Mouse (Mus musculus) CH12.LX (cell line): ENCODE data around the gene Slc30a5. TPM values are rescaled to one million over a fixed set of nuclear protein-coding genes. Genes with fewer than 3 reads are reported as not detected.

ENCODE experiments used
- DNase-seq: peaks from one replicate; pipeline ENCODE4 v3.0.0-alpha.2; 2013; ENCODE audit errors: extremely low read depth
- H3K27ac ChIP-seq: 2 replicates; pipeline ENCODE4 v1.5.1; 2012; ENCODE audit warnings: low read depth, mild to moderate bottlenecking, control low read depth, moderate library complexity; ENCODE audit not compliant: insufficient read depth
- H3K27me3 ChIP-seq: replicated peaks from 2 replicates; pipeline ENCODE3; 2012; ENCODE audit warnings: inconsistent platforms
- H3K36me3 ChIP-seq, 2 experiments: replicated peaks in 1 of 2; 2 replicates each; pipeline versions ENCODE3 to v1.6.1; 2012; ENCODE audit warnings: inconsistent platforms in 1 of 2, low read length in 1 of 2, mild to moderate bottlenecking in 1 of 2, mixed read lengths in 1 of 2, moderate library complexity in 1 of 2; ENCODE audit not compliant: control insufficient read depth in 1 of 2, insufficient read depth in 1 of 2
- H3K4me1 ChIP-seq, 2 experiments: 2 replicates each; pipeline ENCODE4 v1.6.1; 2012; ENCODE audit warnings: inconsistent platforms in 1 of 2, moderate library complexity in 1 of 2; ENCODE audit not compliant: insufficient read depth in 2 of 2, control insufficient read depth in 1 of 2
- H3K4me2 ChIP-seq: 2 replicates; pipeline ENCODE4 v1.6.1; 2012; ENCODE audit warnings: low read depth, mild to moderate bottlenecking, control low read depth; ENCODE audit not compliant: poor library complexity, insufficient read depth, severe bottlenecking
- H3K4me3 ChIP-seq, 3 experiments: fragments of 150-350 bp in 1 of 3; sonication (generic) in 1 of 3; replicated peaks in 1 of 3; 2 replicates each; pipeline versions ENCODE3 to v1.5.1; 2011 to 2012; ENCODE audit warnings: low read depth in 2 of 3, low read length in 2 of 3, mild to moderate bottlenecking in 2 of 3, moderate library complexity in 2 of 3, control low read depth in 1 of 3, improper control_type of control experiment in 1 of 3, inconsistent platforms in 1 of 3, mixed read lengths in 1 of 3; ENCODE audit not compliant: poor library complexity in 1 of 3
- H3K79me2 ChIP-seq: replicated peaks from 2 replicates; pipeline ENCODE4 v1.6.1; 2012; ENCODE audit warnings: mild to moderate bottlenecking, moderate library complexity; ENCODE audit not compliant: control insufficient read depth, poor library complexity, insufficient read depth, severe bottlenecking; ENCODE audit errors: extremely low read depth
- H3K9ac ChIP-seq: 2 replicates; pipeline ENCODE4 v1.6.1; 2012; ENCODE audit warnings: low read depth, mild to moderate bottlenecking, control low read depth, moderate library complexity; ENCODE audit not compliant: insufficient read depth
- H3K9me3 ChIP-seq: replicated peaks from 2 replicates; pipeline ENCODE3; 2012; ENCODE audit warnings: low read length, inconsistent platforms, mixed read lengths
- BHLHE40 ChIP-seq: IDR thresholded peaks from 2 replicates; pipeline ENCODE4 v1.6.1; 2011; ENCODE audit warnings: mild to moderate bottlenecking, low read depth, low read length, improper control_type of control experiment
- CHD1 ChIP-seq: IDR thresholded peaks from 2 replicates; pipeline ENCODE4 v1.6.1; 2012; ENCODE audit warnings: low read depth, low read length, improper control_type of control experiment, inconsistent platforms
- CTCF ChIP-seq, 2 experiments: IDR thresholded peaks in 1 of 2; conservative IDR thresholded peaks in 1 of 2; 2 replicates each; pipeline ENCODE4 v1.5.1; 2011 to 2012; ENCODE audit warnings: low read depth in 2 of 2, low read length in 2 of 2, improper control_type of control experiment in 1 of 2, inconsistent platforms in 1 of 2, mild to moderate bottlenecking in 1 of 2, moderate library complexity in 1 of 2
- E2F4 ChIP-seq: IDR thresholded peaks from 2 replicates; pipeline ENCODE4 v1.6.1; 2011; ENCODE audit warnings: low read depth, low read length, improper control_type of control experiment; ENCODE audit not compliant: insufficient replicate concordance
- ELF1 ChIP-seq: IDR thresholded peaks from 2 replicates; pipeline ENCODE4 v1.6.1; 2014; ENCODE audit warnings: low read depth, mild to moderate bottlenecking, inconsistent platforms, low read length, improper control_type of control experiment
- EP300 ChIP-seq: IDR thresholded peaks from 2 replicates; pipeline ENCODE4 v1.6.1; 2011; ENCODE audit warnings: low read length, improper control_type of control experiment
- ETS1 ChIP-seq: conservative IDR thresholded peaks from 2 replicates; pipeline ENCODE4 v1.6.1; 2012; ENCODE audit warnings: low read depth, mild to moderate bottlenecking, inconsistent platforms, low read length, improper control_type of control experiment, moderate library complexity
- GABPA ChIP-seq: IDR thresholded peaks from 2 replicates; pipeline ENCODE4 v1.6.1; 2012; ENCODE audit warnings: low read depth, low read length, improper control_type of control experiment, inconsistent platforms; ENCODE audit not compliant: insufficient replicate concordance
- JUN ChIP-seq: IDR thresholded peaks from 2 replicates; pipeline ENCODE4 v1.6.1; 2011; ENCODE audit warnings: low read depth, mild to moderate bottlenecking, low read length, improper control_type of control experiment, moderate library complexity; ENCODE audit not compliant: insufficient read depth
- JUND ChIP-seq: conservative IDR thresholded peaks from 2 replicates; pipeline ENCODE4 v1.6.1; 2011; ENCODE audit warnings: low read depth, low read length, improper control_type of control experiment
- KAT2A ChIP-seq: IDR thresholded peaks from 2 replicates; pipeline ENCODE4 v1.6.1; 2012; ENCODE audit warnings: low read length, improper control_type of control experiment, inconsistent platforms; ENCODE audit not compliant: insufficient replicate concordance
- MAFK ChIP-seq: IDR thresholded peaks from 2 replicates; pipeline ENCODE4 v1.6.1; 2011; ENCODE audit warnings: low read length, improper control_type of control experiment; ENCODE audit not compliant: insufficient replicate concordance
- MAX ChIP-seq: IDR thresholded peaks from 2 replicates; pipeline ENCODE4 v1.6.1; 2011; ENCODE audit warnings: low read length, improper control_type of control experiment
- MAZ ChIP-seq: IDR thresholded peaks from 2 replicates; pipeline ENCODE4 v1.6.1; 2012; ENCODE audit warnings: low read depth, mild to moderate bottlenecking, inconsistent platforms, low read length, improper control_type of control experiment, moderate library complexity
- MXI1 ChIP-seq: IDR thresholded peaks from 2 replicates; pipeline ENCODE4 v1.6.1; 2011; ENCODE audit warnings: mild to moderate bottlenecking, low read depth, low read length, improper control_type of control experiment
- POLR2A ChIP-seq: IDR thresholded peaks from 2 replicates; pipeline ENCODE4 v1.6.1; 2011; ENCODE audit warnings: low read depth, mild to moderate bottlenecking, improper control_type of control experiment, low read length
- POLR2AphosphoS2 ChIP-seq: IDR thresholded peaks from 2 replicates; pipeline ENCODE4 v1.6.1; 2011; ENCODE audit warnings: low read depth, low read length, improper control_type of control experiment
- RAD21 ChIP-seq: IDR thresholded peaks from 2 replicates; pipeline ENCODE4 v1.6.1; 2011; ENCODE audit warnings: low read depth, mild to moderate bottlenecking, low read length, improper control_type of control experiment, moderate library complexity
- SMC3 ChIP-seq: IDR thresholded peaks from 2 replicates; pipeline ENCODE4 v1.6.1; 2011; ENCODE audit warnings: low read depth, low read length, improper control_type of control experiment
- TCF12 ChIP-seq: IDR thresholded peaks from 2 replicates; pipeline ENCODE4 v1.6.1; 2014; ENCODE audit warnings: low read depth, mild to moderate bottlenecking, inconsistent platforms, low read length, improper control_type of control experiment
- ZKSCAN1 ChIP-seq: IDR thresholded peaks from 2 replicates; pipeline ENCODE4 v1.6.1; 2012; ENCODE audit warnings: low read depth, inconsistent platforms, low read length, improper control_type of control experiment, borderline replicate concordance
- ZMIZ1 ChIP-seq: IDR thresholded peaks from 2 replicates; pipeline ENCODE4 v1.6.1; 2012; ENCODE audit warnings: low read depth, mild to moderate bottlenecking, inconsistent platforms, low read length, improper control_type of control experiment
- dilution Hi-C: fragments of 300-500 bp; cut with MboI; formaldehyde crosslinking; loops from 2 replicates; pipeline ENCODE4 v1.14.3; 2020; ENCODE audit warnings: low sequenced_read_pairs; ENCODE audit not compliant: extremely low pct_unique_long_range_greater_than_20kb, extremely low pct_ligation_motif_present
- in situ Hi-C: fragments of 300-500 bp; cut with MboI; formaldehyde crosslinking; loops from 3 replicates; pipeline ENCODE4 v1.14.3; 2019; ENCODE audit warnings: low sequenced_read_pairs, low pct_ligation_motif_present, low pct_unique_long_range_greater_than_20kb, mixed read lengths
- polyA plus RNA-seq: library from polyadenylated mRNA; unstranded; fragments of >175 nt; gene quantifications from 2 replicates; pipeline ENCODE4 v1.2.1, GENCODE M21; 2012; ENCODE audit warnings: low read depth; ENCODE audit not compliant: insufficient read length
- total RNA-seq, 2 experiments: library from RNA; depleted of rRNA; stranded (reverse); fragments of 300-350 nt in 1 of 2; fragments of >200 nt in 1 of 2; gene quantifications; 2 replicates each; pipeline ENCODE4 v1.2.3; 2012 to 2014

Slc30a5 gene
- total and polyA plus RNA-seq, 3 experiments, result 54.4 to 99.9 (median 65.9) TPM

DNA sequence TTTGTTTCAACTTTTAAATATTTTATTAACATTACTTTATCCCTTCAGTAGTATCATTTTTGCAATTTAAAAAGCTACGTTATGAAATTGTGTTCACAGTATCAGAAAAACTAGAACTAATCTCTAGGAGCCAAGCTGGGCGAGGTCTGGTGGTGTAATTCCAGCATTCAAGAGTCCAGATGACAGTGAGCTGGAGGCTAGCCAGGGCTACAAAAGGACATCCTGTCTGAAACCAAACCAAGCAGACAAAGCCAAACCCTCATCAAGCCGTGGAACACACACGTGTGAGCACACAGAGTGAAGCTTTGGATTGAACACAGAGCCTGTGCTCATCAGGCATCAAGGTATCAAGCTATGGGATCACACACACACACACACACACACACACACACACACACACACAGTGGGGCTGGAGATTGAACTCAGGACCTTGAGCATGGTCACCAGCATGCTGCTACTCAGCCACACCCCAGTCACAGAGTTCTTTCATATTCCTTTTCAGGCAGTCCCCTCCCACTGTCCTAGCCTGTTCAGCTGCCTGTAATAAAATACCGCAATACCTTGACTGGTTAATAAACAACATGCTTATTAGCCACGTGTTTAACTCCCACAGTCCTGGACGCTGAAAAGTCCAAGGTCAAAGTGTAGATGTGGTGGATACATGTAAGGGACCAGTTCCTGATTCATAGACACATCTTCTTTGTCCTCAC, 9.9 kb upstream of the Slc30a5 start:
- no peaks in the 10 kb centered on the region for H3K79me2 ChIP-seq
- no peaks in the 10 kb centered on the region for H3K9me3 ChIP-seq
- in situ Hi-C loops, result loop anchor here (10.0 kb wide), 1 partner anchor 148 kb away; no protein-coding TSS in a partner anchor
- no peak for TF ChIP-seq CHD1
- TF ChIP-seq, all 38 proteins: peak for 0
- H3K36me3 ChIP-seq, result no peaks in the 10 kb centered on the region
- no peak overlapping the region for H3K27ac ChIP-seq
- DNase-seq, result no peak
- H3K4me1 ChIP-seq, result peaks cover 0 to 3% of the 10 kb centered on the region in 2 experiments; a peak in 1 of 4 replicates
- no peak overlapping the region for H3K4me3 ChIP-seq
- no peaks in the 10 kb centered on the region for H3K27me3 ChIP-seq
- no peak overlapping the region for H3K9ac ChIP-seq
- no peak overlapping the region for H3K4me2 ChIP-seq
- dilution Hi-C loops, result no loop called here

DNA sequence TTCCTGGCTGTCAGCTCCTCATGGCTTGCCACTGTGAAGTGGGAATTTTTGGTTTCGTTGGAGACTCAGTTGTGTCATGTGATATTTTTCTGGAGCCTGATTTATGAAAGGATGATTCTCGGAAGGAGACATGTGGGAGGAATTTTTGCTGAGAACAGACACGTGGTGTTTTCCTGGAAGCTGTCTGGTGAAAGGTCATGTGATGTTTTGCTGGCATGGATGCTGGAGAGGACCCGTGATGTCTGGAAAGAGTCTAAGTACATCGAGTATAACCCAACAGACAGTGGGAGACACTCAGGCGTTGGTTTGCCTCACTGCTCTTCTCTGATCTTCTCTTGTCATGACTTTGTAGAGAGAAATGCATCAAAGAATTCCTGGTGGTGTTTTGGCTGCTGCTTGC, 8.5 kb upstream of the Slc30a5 start:
- DNase-seq, result no peak
- no peak overlapping the region for H3K27ac ChIP-seq
- H3K27me3 ChIP-seq, result no peaks in the 10 kb centered on the region

DNA sequence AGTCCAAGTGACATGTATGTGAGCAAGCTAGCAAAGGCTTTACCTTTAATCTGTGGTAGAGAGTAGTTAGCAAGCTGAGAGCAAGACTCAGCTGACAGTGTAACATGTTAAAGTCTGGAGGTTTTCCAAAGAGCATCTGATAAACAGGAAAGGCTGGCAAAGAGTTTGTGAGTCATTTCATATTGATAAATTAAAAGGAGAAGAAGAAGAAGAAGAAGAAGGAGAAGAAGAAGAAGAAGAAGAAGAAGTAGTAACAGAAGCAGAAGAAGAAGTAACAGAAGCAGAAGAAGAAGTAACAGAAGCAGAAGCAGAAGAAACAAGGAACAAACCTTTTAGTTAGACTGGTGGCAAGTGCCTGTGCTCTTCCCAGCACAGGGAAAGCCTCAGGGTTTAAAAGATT, 1.6 kb upstream of the Slc30a5 start:
- no peak for DNase-seq
- Histone ChIP-seq H3K79me2 (peaks cover 25% of the 10 kb centered on the region), H3K9me3 (no peaks in the 10 kb centered on the region), H3K4me1 (peaks cover 4 to 14% of the 10 kb centered on the region in 2 experiments), H3K27me3 (no peaks in the 10 kb centered on the region), H3K9ac (no peak overlapping the region), H3K4me3 (no peak overlapping the region), H3K27ac (no peak overlapping the region), H3K4me2 (no peak overlapping the region), H3K36me3 (peaks cover 0 to 3% of the 10 kb centered on the region in 2 experiments)
- dilution Hi-C loops (no loop called here), in situ Hi-C loops (no loop called here)
- TF ChIP-seq JUN (no peak), MAZ (no peak), EP300 (no peak), E2F4 (no peak), BHLHE40 (no peak), ELF1 (no peak), GABPA (no peak)

More for the DNA sequence above, 8.5 kb upstream of the Slc30a5 start:
- no peak for TF ChIP-seq POLR2AphosphoS2
- TF ChIP-seq JUND, result no peak
- TF ChIP-seq POLR2A, result no peak
- TF ChIP-seq KAT2A, result no peak
- no peak for TF ChIP-seq CTCF (conservative IDR thresholded peaks at IDR 0.05 in 1 of 2, IDR thresholded peaks at IDR 0.05 in 1 of 2; ENCODE audit: low read depth in 2 of 2, low read length in 2 of 2)
- no peak for TF ChIP-seq SMC3
- no peak for TF ChIP-seq MXI1
- no peak for TF ChIP-seq RAD21
- no peak for TF ChIP-seq MAX
- TF ChIP-seq ZKSCAN1, result no peak
- no peak for TF ChIP-seq TCF12
- no peak for TF ChIP-seq ZMIZ1
- no peak for TF ChIP-seq MAFK
- no peak for TF ChIP-seq JUN
- no peak for TF ChIP-seq MAZ
- no peak for TF ChIP-seq BHLHE40
- TF ChIP-seq ETS1, result no peak
- TF ChIP-seq ELF1, result no peak
- H3K4me3 ChIP-seq, result no peak overlapping the region
- H3K36me3 ChIP-seq, result no peaks in the 10 kb centered on the region
- no peaks in the 10 kb centered on the region for H3K9me3 ChIP-seq
- H3K4me1 ChIP-seq, result peaks cover 0 to 3% of the 10 kb centered on the region in 2 experiments; a peak in 1 of 4 replicates
- no peaks in the 10 kb centered on the region for H3K79me2 ChIP-seq
- H3K4me2 ChIP-seq, result no peak overlapping the region
- in situ Hi-C loops, result loop anchor here (10.0 kb wide), 1 partner anchor 147 kb away; no protein-coding TSS in a partner anchor
- dilution Hi-C loops, result no loop called here
- no peak overlapping the region for H3K9ac ChIP-seq
